Mouse (Mus musculus) lung, adult 2 months (tissue): ENCODE results near the gene Hist1h4j.

Experiments used
- CTCF ChIP-seq: fragments of 200-500 bp; IDR thresholded peaks from 2 replicates; pipeline ENCODE4 v1.5.1; 2011; ENCODE audit warnings: mild to moderate bottlenecking, low read length, control low read depth; ENCODE audit not compliant: insufficient read depth
- POLR2A ChIP-seq: fragments of 200-500 bp; IDR thresholded peaks from 2 replicates; pipeline ENCODE4 v1.6.1; 2011; ENCODE audit warnings: low read depth, mild to moderate bottlenecking, control low read depth, low read length, borderline replicate concordance; ENCODE audit errors: extremely low read depth

GRCm38 (mm10) chr13:21751417-21751816 is 16.6 kb downstream of the Hist1h4j start:
- no peak for TF ChIP-seq CTCF
- TF ChIP-seq POLR2A, result no peak
